Mouse (Mus musculus): Measurements from ENCODE around the gene Map1b. TPM values are rescaled to one million over a fixed set of nuclear protein-coding genes. Genes with fewer than 3 reads are reported as not detected.
A peak's percentile ranks its signal among the peaks of the same experiment; 100 is the strongest.

Gene Map1b
- polyA plus RNA-seq, 1 experiment from 2014 or later, result 172 TPM

DNA sequence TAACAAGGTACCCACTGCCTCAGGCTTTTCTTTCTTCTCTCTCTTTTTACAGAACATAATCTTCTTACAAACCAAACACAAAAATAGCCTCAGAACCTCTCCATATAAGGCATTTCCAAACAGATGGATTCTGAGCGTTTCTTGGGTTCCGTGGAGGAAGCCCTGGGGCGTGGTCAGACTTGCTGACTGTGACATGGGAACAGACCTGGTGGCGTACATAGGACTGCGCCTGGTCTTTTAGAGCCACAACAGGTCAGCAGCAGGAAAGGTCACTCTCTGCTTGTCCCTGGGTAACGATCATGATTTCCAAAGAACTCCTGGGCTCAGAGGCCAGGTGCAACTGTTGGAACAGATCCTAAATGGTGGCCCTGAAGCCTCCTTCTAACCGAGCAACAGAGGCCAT is 31.0 kb downstream of the Map1b start:
- Histone ChIP-seq H3K27me3 (no peaks in the 10 kb centered on the region), H3K4me1 (peaks cover 24% of the 10 kb centered on the region), H3K9me3 (replicated peaks) (no peaks in the 10 kb centered on the region), H3K9ac (no peak overlapping the region), H3K4me2 (replicated peaks) (no peak overlapping the region), H3K36me3 (no peaks in the 10 kb centered on the region), H3K27ac (replicated peaks) (no peak overlapping the region), H3K4me3 (replicated peaks) (no peak overlapping the region)
- 59% methylated on average over 7 of the region's 7 CpGs for WGBS
- no peak for ATAC-seq (ENCODE audit: insufficient number of reproducible peaks, low FRiP score, low TSS enrichment, low read depth)

- no peak overlapping the region for H3K9ac ChIP-seq
- 66% methylated on average over 10 of the region's 10 CpGs for WGBS
- no peak overlapping the region for H3K4me3 ChIP-seq (replicated peaks)
- no peaks in the 10 kb centered on the region for H3K27me3 ChIP-seq
- no peak overlapping the region for H3K4me2 ChIP-seq (replicated peaks)
- no peak for ATAC-seq (ENCODE audit: insufficient number of reproducible peaks, low FRiP score, low TSS enrichment, low read depth)
- H3K36me3 ChIP-seq, result no peaks in the 10 kb centered on the region
- H3K9me3 ChIP-seq (replicated peaks), result no peaks in the 10 kb centered on the region
- H3K27ac ChIP-seq (replicated peaks), result 0 out of 2 replicates have a peak overlapping the region, but pooled peaks have one; percentile 28
- peaks cover 24% of the 10 kb centered on the region for H3K4me1 ChIP-seq
These were observed 31.4 kb downstream of the Map1b start for GRCm38 (mm10) chr13:99484905-99485304.

- Histone ChIP-seq H3K4me1 (peaks cover 27% of the 10 kb centered on the region), H3K4me3 (replicated peaks) (no peak overlapping the region), H3K9ac (no peak overlapping the region), H3K27me3 (no peaks in the 10 kb centered on the region), H3K9me3 (replicated peaks) (no peaks in the 10 kb centered on the region), H3K27ac (replicated peaks) (no peak overlapping the region), H3K36me3 (no peaks in the 10 kb centered on the region), H3K4me2 (replicated peaks) (no peak overlapping the region)
- no peak for ATAC-seq (ENCODE audit: insufficient number of reproducible peaks, low FRiP score, low TSS enrichment, low read depth)
These were observed 32.9 kb downstream of the Map1b start for GRCm38 (mm10) chr13:99483433-99483832.

DNA sequence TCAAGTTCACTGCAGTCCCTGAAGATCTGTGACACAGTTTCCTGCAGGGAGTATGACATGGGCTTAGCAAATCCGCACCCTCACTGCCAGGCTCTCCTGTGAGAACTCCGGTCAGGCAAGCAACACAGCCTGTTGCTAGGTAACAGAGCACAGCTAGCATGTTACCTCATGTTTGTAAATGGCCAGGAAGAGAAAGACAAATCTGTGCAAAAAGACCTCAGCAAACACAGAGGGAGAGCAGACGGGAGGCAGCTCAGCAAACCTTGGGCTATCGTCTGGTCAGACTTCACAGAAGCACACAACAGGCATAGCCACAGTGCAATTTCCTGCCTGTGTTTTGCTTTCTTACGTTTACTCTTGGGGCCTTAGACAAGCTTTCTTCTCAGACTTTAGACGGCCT is 40.9 kb downstream of the Map1b start:
- WGBS, result 14% methylated on average over 6 of the region's 6 CpGs
- Histone ChIP-seq H3K9ac (no peak overlapping the region), H3K4me2 (replicated peaks) (no peak overlapping the region), H3K9me3 (replicated peaks) (no peaks in the 10 kb centered on the region), H3K4me1 (peaks cover 24% of the 10 kb centered on the region), H3K36me3 (no peaks in the 10 kb centered on the region), H3K27me3 (no peaks in the 10 kb centered on the region), H3K4me3 (replicated peaks) (no peak overlapping the region), H3K27ac (replicated peaks) (peak overlapping the region; percentile 63; the same call in 1 of the 2 replicates)
- 0 out of 2 replicates have a peak, but pooled peaks have one; percentile 61 for ATAC-seq (ENCODE audit: insufficient number of reproducible peaks, low FRiP score, low TSS enrichment, low read depth)

GRCm38 (mm10) chr13:99475033-99475432 is 41.3 kb downstream of the Map1b start:
- no peaks in the 10 kb centered on the region for H3K27me3 ChIP-seq
- 34% methylated on average over 5 of the region's 5 CpGs for WGBS
- H3K4me1 ChIP-seq, result peaks cover 29% of the 10 kb centered on the region
- no peak overlapping the region for H3K4me3 ChIP-seq (replicated peaks)
- no peak overlapping the region for H3K9ac ChIP-seq
- H3K27ac ChIP-seq (replicated peaks), result peak overlapping the region; percentile 63; the same call in 1 of the 2 replicates
- H3K36me3 ChIP-seq, result no peaks in the 10 kb centered on the region
- H3K4me2 ChIP-seq (replicated peaks), result no peak overlapping the region
- no peak for ATAC-seq (ENCODE audit: insufficient number of reproducible peaks, low FRiP score, low TSS enrichment, low read depth)
- no peaks in the 10 kb centered on the region for H3K9me3 ChIP-seq (replicated peaks)

- Histone ChIP-seq H3K4me1 (peaks cover 31% of the 10 kb centered on the region), H3K4me2 (replicated peaks) (no peak overlapping the region), H3K27ac (replicated peaks) (no peak overlapping the region), H3K9ac (no peak overlapping the region), H3K4me3 (replicated peaks) (no peak overlapping the region), H3K27me3 (no peaks in the 10 kb centered on the region), H3K9me3 (replicated peaks) (no peaks in the 10 kb centered on the region), H3K36me3 (no peaks in the 10 kb centered on the region)
- ATAC-seq (ENCODE audit: insufficient number of reproducible peaks, low FRiP score, low TSS enrichment, low read depth), result no peak
- 83% methylated on average over 7 of the region's 7 CpGs for WGBS
These were observed 42.2 kb downstream of the Map1b start for GRCm38 (mm10) chr13:99474108-99474507.

- no peaks in the 10 kb centered on the region for H3K36me3 ChIP-seq
- 79% methylated on average over 9 of the region's 9 CpGs for WGBS
- peaks cover 28% of the 10 kb centered on the region for H3K4me1 ChIP-seq
- no peak overlapping the region for H3K4me2 ChIP-seq (replicated peaks)
- ATAC-seq (ENCODE audit: insufficient number of reproducible peaks, low FRiP score, low TSS enrichment, low read depth), result peak; percentile 15; the same call in 1 of the 2 replicates
- 0 out of 2 replicates have a peak overlapping the region, but pooled peaks have one; percentile 0 for H3K27ac ChIP-seq (replicated peaks)
- H3K4me3 ChIP-seq (replicated peaks), result no peak overlapping the region
- H3K9me3 ChIP-seq (replicated peaks), result no peaks in the 10 kb centered on the region
- no peaks in the 10 kb centered on the region for H3K27me3 ChIP-seq
- H3K9ac ChIP-seq, result no peak overlapping the region
These were observed 44.3 kb downstream of the Map1b start for GRCm38 (mm10) chr13:99472028-99472427.

GRCm38 (mm10) chr13:99470084-99470483 is 46.3 kb downstream of the Map1b start:
- no peaks in the 10 kb centered on the region for H3K27me3 ChIP-seq
- 79% methylated on average over 7 of the region's 7 CpGs for WGBS

GRCm38 (mm10) chr13:99468267-99468666 is 48.1 kb downstream of the Map1b start:
- Histone ChIP-seq H3K4me2 (replicated peaks) (no peak overlapping the region), H3K4me3 (replicated peaks) (no peak overlapping the region), H3K27ac (replicated peaks) (no peak overlapping the region), H3K4me1 (peaks cover 12% of the 10 kb centered on the region; the same call in 1 of the 2 replicates), H3K36me3 (no peaks in the 10 kb centered on the region), H3K9ac (no peak overlapping the region), H3K27me3 (no peaks in the 10 kb centered on the region), H3K9me3 (replicated peaks) (no peaks in the 10 kb centered on the region)
- ATAC-seq (ENCODE audit: insufficient number of reproducible peaks, low FRiP score, low TSS enrichment, low read depth), result no peak
- WGBS, result 92% methylated on average over 2 of the region's 2 CpGs

More at GRCm38 (mm10) chr13:99470084-99470483, 46.3 kb downstream of the Map1b start:
- H3K36me3 ChIP-seq, result no peaks in the 10 kb centered on the region
- 0 out of 2 replicates have a peak overlapping the region, but pooled peaks have one; percentile 5 for H3K27ac ChIP-seq (replicated peaks)
- H3K9ac ChIP-seq, result no peak overlapping the region
- H3K4me1 ChIP-seq, result peaks cover 16% of the 10 kb centered on the region
- no peak for ATAC-seq (ENCODE audit: insufficient number of reproducible peaks, low FRiP score, low TSS enrichment, low read depth)
- H3K4me2 ChIP-seq (replicated peaks), result no peak overlapping the region
- H3K9me3 ChIP-seq (replicated peaks), result no peaks in the 10 kb centered on the region
- no peak overlapping the region for H3K4me3 ChIP-seq (replicated peaks)

DNA sequence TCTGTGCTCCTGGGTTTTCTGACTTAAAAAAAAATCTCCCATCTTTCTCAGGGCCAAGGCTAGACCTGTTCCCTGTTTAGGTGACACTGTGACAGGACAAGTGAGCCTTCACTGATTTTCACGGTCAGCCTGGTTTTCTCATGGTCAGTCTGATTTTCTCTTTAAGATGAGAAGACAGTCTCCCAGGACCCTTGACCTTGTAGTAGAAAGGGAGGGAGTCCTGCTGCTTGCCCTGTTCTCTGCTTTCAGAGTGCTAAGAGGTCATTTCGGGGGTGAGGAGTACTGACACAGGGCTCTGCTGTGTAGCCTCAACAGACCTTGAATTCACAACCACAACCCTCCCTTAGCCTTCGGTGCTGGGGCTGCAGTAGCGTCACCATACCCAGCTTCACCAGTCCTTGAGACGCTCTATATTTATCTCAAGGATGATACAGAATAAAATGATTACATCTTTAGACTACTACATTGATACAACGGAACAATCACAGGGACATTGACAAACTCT is 49.5 kb downstream of the Map1b start:
- 69% methylated on average over 6 of the region's 6 CpGs for WGBS
- no peak for ATAC-seq (ENCODE audit: insufficient number of reproducible peaks, low FRiP score, low TSS enrichment, low read depth)

GRCm38 (mm10) chr13:99466064-99466463 is 50.3 kb downstream of the Map1b start:
- no peak overlapping the region for H3K9ac ChIP-seq
- no peak overlapping the region for H3K4me2 ChIP-seq (replicated peaks)
- ATAC-seq (ENCODE audit: insufficient number of reproducible peaks, low FRiP score, low TSS enrichment, low read depth), result no peak
- no peaks in the 10 kb centered on the region for H3K36me3 ChIP-seq
- no peak overlapping the region for H3K27ac ChIP-seq (replicated peaks)
- H3K9me3 ChIP-seq (replicated peaks), result no peaks in the 10 kb centered on the region
- peaks cover 12% of the 10 kb centered on the region; the same call in 1 of the 2 replicates for H3K4me1 ChIP-seq
- H3K27me3 ChIP-seq, result no peaks in the 10 kb centered on the region
- no peak overlapping the region for H3K4me3 ChIP-seq (replicated peaks)
- 72% methylated on average over 2 of the region's 2 CpGs for WGBS

More for the DNA sequence above, 49.5 kb downstream of the Map1b start:
- Histone ChIP-seq H3K4me2 (replicated peaks) (no peak overlapping the region), H3K4me1 (peaks cover 12% of the 10 kb centered on the region; the same call in 1 of the 2 replicates), H3K9ac (no peak overlapping the region), H3K27ac (replicated peaks) (no peak overlapping the region), H3K36me3 (no peaks in the 10 kb centered on the region), H3K4me3 (replicated peaks) (no peak overlapping the region), H3K9me3 (replicated peaks) (no peaks in the 10 kb centered on the region), H3K27me3 (no peaks in the 10 kb centered on the region)

- peaks cover 14% of the 10 kb centered on the region for H3K4me1 ChIP-seq
- 55% methylated on average over 4 of the region's 4 CpGs for WGBS
These were observed 51.8 kb downstream of the Map1b start for GRCm38 (mm10) chr13:99464551-99464950.

More at GRCm38 (mm10) chr13:99464551-99464950, 51.8 kb downstream of the Map1b start:
- Histone ChIP-seq H3K27me3 (no peaks in the 10 kb centered on the region), H3K27ac (replicated peaks) (0 out of 2 replicates have a peak overlapping the region, but pooled peaks have one; percentile 34), H3K4me2 (replicated peaks) (no peak overlapping the region), H3K9ac (no peak overlapping the region), H3K4me3 (replicated peaks) (no peak overlapping the region), H3K36me3 (no peaks in the 10 kb centered on the region), H3K9me3 (replicated peaks) (no peaks in the 10 kb centered on the region)
- no peak for ATAC-seq (ENCODE audit: insufficient number of reproducible peaks, low FRiP score, low TSS enrichment, low read depth)
